Mouse (Mus musculus): Measurements from ENCODE around the gene Olfr1251. TPM values are rescaled to one million over a fixed set of nuclear protein-coding genes. Genes with fewer than 3 reads are reported as not detected.
"Not testable (repeated sequence)": the region's sequence is repeated elsewhere in the genome, so short reads cannot be mapped to it uniquely, and the experiment has no call there.

Olfr1251 gene
- not detected in 2 replicates for polyA plus RNA-seq (2016; fragmentation: Nextera tagmentation; extraction: Ambion mirVana)

- Histone ChIP-seq H3K36me3 (no peaks in the 10 kb centered on the region), H3K27ac (no peak within 1 kb of the TSS), H3K27me3 (ENCODE audit: low read depth, poor library complexity, severe bottlenecking) (no peaks in the 10 kb centered on the region), H3K4me3 (no peak within 1 kb of the TSS), H3K9me3 (replicated peaks) (no peaks in the 10 kb centered on the region), H3K4me1 (no peaks in the 10 kb centered on the region)
- no peak for DNase-seq (ENCODE audit: low spot score)
Measured at GRCm38 (mm10) chr2:89671836-89672235, at the start of gene Olfr1251. Olfr1251 (minus strand) TSS chr2:89671936.

- 90% methylated on average over 6 of the region's 6 CpGs for WGBS
- H3K27ac ChIP-seq: no peak overlapping the region
- H3K9me3 ChIP-seq (replicated peaks): no peaks in the 10 kb centered on the region
- H3K36me3 ChIP-seq: no peaks in the 10 kb centered on the region
- H3K4me3 ChIP-seq: no peak overlapping the region
- no peaks in the 10 kb centered on the region for H3K4me1 ChIP-seq
- no peak for DNase-seq (ENCODE audit: low spot score)
- no peaks in the 10 kb centered on the region for H3K27me3 ChIP-seq (ENCODE audit: low read depth, poor library complexity, severe bottlenecking)
Measured at GRCm38 (mm10) chr2:89691980-89692379, 20.2 kb upstream of the Olfr1251 start.

GRCm38 (mm10) chr2:89661367-89661766, 10.4 kb downstream of the Olfr1251 start, which contains the start of gene Olfr1250:
Olfr1250 (minus strand) TSS chr2:89661467.
- Histone ChIP-seq H3K36me3 (no peaks in the 10 kb centered on the region), H3K27me3 (ENCODE audit: low read depth, poor library complexity, severe bottlenecking) (no peaks in the 10 kb centered on the region), H3K4me3 (no peak within 1 kb of the TSS), H3K9me3 (replicated peaks) (no peaks in the 10 kb centered on the region), H3K27ac (no peak within 1 kb of the TSS), H3K4me1 (no peaks in the 10 kb centered on the region)
- DNase-seq (ENCODE audit: low spot score): no peak

GRCm38 (mm10) chr2:89634883-89635282, 36.9 kb downstream of the Olfr1251 start, which contains the start of gene Olfr1249:
Olfr1249 (minus strand) TSS chr2:89634983.
- H3K27ac ChIP-seq: no peak within 1 kb of the TSS
- 97% methylated on average over 2 of the region's 2 CpGs for WGBS
- no peaks in the 10 kb centered on the region for H3K9me3 ChIP-seq (replicated peaks)
- H3K4me3 ChIP-seq: no peak within 1 kb of the TSS
- DNase-seq (ENCODE audit: low spot score): no peak
- H3K27me3 ChIP-seq (ENCODE audit: low read depth, poor library complexity, severe bottlenecking): no peaks in the 10 kb centered on the region
- H3K4me1 ChIP-seq: no peaks in the 10 kb centered on the region
- no peaks in the 10 kb centered on the region for H3K36me3 ChIP-seq

- not testable (repeated sequence) for H3K4me3 ChIP-seq; H3K9me3 ChIP-seq (replicated peaks); H3K36me3 ChIP-seq; H3K27ac ChIP-seq; H3K4me1 ChIP-seq; H3K27me3 ChIP-seq (ENCODE audit: low read depth, poor library complexity, severe bottlenecking); DNase-seq (ENCODE audit: low spot score)
- WGBS: 95% methylated on average over 1 of the region's 1 CpGs
Measured at GRCm38 (mm10) chr2:89618145-89618544, 53.6 kb downstream of the Olfr1251 start, which contains the start of gene Olfr1248. Olfr1248 (minus strand) TSS chr2:89618245.

Other genes with a start within 250 kb of the Olfr1251 start
- not detected in 2 replicates for gene Olfr1240, start 228.9 kb downstream of the Olfr1251 start, polyA plus RNA-seq (2016; fragmentation: Nextera tagmentation; extraction: Ambion mirVana)
- gene Olfr1241, start 184.8 kb downstream of the Olfr1251 start, polyA plus RNA-seq (2016; fragmentation: Nextera tagmentation; extraction: Ambion mirVana): not detected in 2 replicates
- not detected in 2 replicates for gene Olfr1242, start 173.6 kb downstream of the Olfr1251 start, polyA plus RNA-seq (2016; fragmentation: Nextera tagmentation; extraction: Ambion mirVana)
- gene Olfr1243, start 140.4 kb downstream of the Olfr1251 start, polyA plus RNA-seq (2016; fragmentation: Nextera tagmentation; extraction: Ambion mirVana): not detected in 2 replicates
- gene Olfr1245, start 93.5 kb downstream of the Olfr1251 start, polyA plus RNA-seq (2016; fragmentation: Nextera tagmentation; extraction: Ambion mirVana): not detected in 2 replicates
- not detected in 2 replicates for gene Olfr1246, start 78.8 kb downstream of the Olfr1251 start, polyA plus RNA-seq (2016; fragmentation: Nextera tagmentation; extraction: Ambion mirVana)
- not detected in 2 replicates for gene Olfr1247, start 57.8 kb downstream of the Olfr1251 start, polyA plus RNA-seq (2016; fragmentation: Nextera tagmentation; extraction: Ambion mirVana)
- not detected in 2 replicates for gene Olfr1248, start 53.7 kb downstream of the Olfr1251 start, polyA plus RNA-seq (2016; fragmentation: Nextera tagmentation; extraction: Ambion mirVana)
- not detected in 2 replicates for gene Olfr1249, start 37.0 kb downstream of the Olfr1251 start, polyA plus RNA-seq (2016; fragmentation: Nextera tagmentation; extraction: Ambion mirVana)
- not detected in 2 replicates for gene Olfr1250, start 10.5 kb downstream of the Olfr1251 start, polyA plus RNA-seq (2016; fragmentation: Nextera tagmentation; extraction: Ambion mirVana)
- not detected in 2 replicates for gene Olfr1252, start 53.1 kb upstream of the Olfr1251 start, polyA plus RNA-seq (2016; fragmentation: Nextera tagmentation; extraction: Ambion mirVana)
- not detected in 2 replicates for gene Olfr1253, start 85.2 kb upstream of the Olfr1251 start, polyA plus RNA-seq (2016; fragmentation: Nextera tagmentation; extraction: Ambion mirVana)
- not detected in 2 replicates for gene Olfr1254, start 121.7 kb upstream of the Olfr1251 start, polyA plus RNA-seq (2016; fragmentation: Nextera tagmentation; extraction: Ambion mirVana)
- gene Olfr1255, start 140.1 kb upstream of the Olfr1251 start, polyA plus RNA-seq (2016; fragmentation: Nextera tagmentation; extraction: Ambion mirVana): not detected in 2 replicates
- not detected in 2 replicates for gene Olfr1256, start 169.6 kb upstream of the Olfr1251 start, polyA plus RNA-seq (2016; fragmentation: Nextera tagmentation; extraction: Ambion mirVana)
- not detected in 2 replicates for gene Olfr48, start 176.3 kb upstream of the Olfr1251 start, polyA plus RNA-seq (2016; fragmentation: Nextera tagmentation; extraction: Ambion mirVana)
- gene Olfr1257, start 206.5 kb upstream of the Olfr1251 start, polyA plus RNA-seq (2016; fragmentation: Nextera tagmentation; extraction: Ambion mirVana): not detected in 2 replicates

Measured in limb, embryonic 10.5 days (tissue).